Mouse (Mus musculus) frontal cortex, adult (tissue): Measurements from ENCODE around the gene Gm9049.
"Not testable (repeated sequence)": the region's sequence is repeated elsewhere in the genome, so short reads cannot be mapped to it uniquely, and the experiment has no call there.

Experiments used
- ATAC-seq: cut with Nextera tagmentation; 2 replicates; pipeline ENCODE4 v1.9.2; 2017; ENCODE audit warnings: mild to moderate bottlenecking, moderate library complexity, mixed read lengths; ENCODE audit not compliant: low TSS enrichment

Gm9049 gene

DNA sequence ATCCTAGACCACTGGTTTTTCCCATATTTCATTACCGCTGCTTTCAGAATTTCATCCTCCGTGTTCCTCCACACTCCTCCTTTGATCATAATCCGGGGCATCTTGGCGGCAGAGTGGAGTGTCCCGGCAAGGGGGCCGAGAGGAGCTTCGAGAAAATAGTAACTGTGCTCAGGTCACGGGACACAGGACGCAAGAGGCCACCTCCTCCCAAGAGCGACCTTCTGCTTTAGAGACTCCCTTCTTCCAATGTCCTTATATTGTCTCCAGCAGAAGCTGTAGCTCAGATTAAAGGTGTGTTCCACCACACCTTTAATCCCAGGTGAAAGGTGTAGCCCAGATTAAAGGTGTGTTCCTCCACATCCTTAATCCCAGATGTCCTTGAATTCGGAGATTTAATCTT, at the start of gene Gm9049:
TSS of gene Gm9049 (minus strand) at position 101 of the 400 bp plus-strand sequence.
- not testable (repeated sequence) for ATAC-seq

GRCm38 (mm10) chr10:118399917-118400316, 46.0 kb upstream of the Gm9049 start:
- ATAC-seq, result peak; percentile 69; the same call in 1 of the 2 replicates

GRCm38 (mm10) chr10:118370443-118370842, 16.5 kb upstream of the Gm9049 start:
- ATAC-seq, result peak; percentile 99

GRCm38 (mm10) chr10:118369518-118369917, 15.6 kb upstream of the Gm9049 start:
- ATAC-seq, result no peak

DNA sequence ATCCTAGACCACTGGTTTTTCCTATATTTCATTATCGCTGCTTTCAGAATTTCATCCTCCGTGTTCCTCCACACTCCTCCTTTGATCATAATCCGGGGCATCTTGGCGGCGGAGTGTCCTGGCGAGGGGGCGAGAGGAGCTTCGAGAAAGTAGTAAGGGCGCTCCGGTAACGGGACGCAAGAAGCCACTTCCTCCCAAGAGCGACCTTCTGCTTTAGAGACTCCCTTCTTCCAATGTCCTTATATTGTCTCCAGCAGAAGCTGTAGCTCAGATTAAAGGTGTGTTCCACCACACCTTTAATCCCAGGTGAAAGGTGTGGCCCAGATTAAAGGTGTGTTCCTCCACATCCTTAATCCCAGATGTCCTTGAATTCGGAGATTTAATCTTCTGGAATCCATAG, 5.3 kb downstream of the Gm9049 start, which contains the start of gene Gm9048:
TSS of gene Gm9048 (minus strand) at position 101 of the 400 bp plus-strand sequence.
- not testable (repeated sequence) for ATAC-seq

GRCm38 (mm10) chr10:118343155-118343554, 10.8 kb downstream of the Gm9049 start, which contains the start of gene Gm9046:
Gm9046 (minus strand) TSS chr10:118343255.
- ATAC-seq, result not testable (repeated sequence)

- ATAC-seq, result not testable (repeated sequence)
Observed at GRCm38 (mm10) chr10:118337731-118338130, 16.2 kb downstream of the Gm9049 start, which contains the start of gene Gm9045. Gm9045 (minus strand) TSS chr10:118337831.

- not testable (repeated sequence) for ATAC-seq
Observed at GRCm38 (mm10) chr10:118332308-118332707, 21.6 kb downstream of the Gm9049 start, which contains the start of gene Gm9044. Gm9044 (minus strand) TSS chr10:118332408.

- ATAC-seq, result not testable (repeated sequence)
Observed at GRCm38 (mm10) chr10:118326869-118327268, 27.0 kb downstream of the Gm9049 start, which contains the start of gene Gm9040. Gm9040 (minus strand) TSS chr10:118326969.

GRCm38 (mm10) chr10:118319024-118319423, 34.9 kb downstream of the Gm9049 start:
- no peak for ATAC-seq

- not testable (repeated sequence) for ATAC-seq
Observed at GRCm38 (mm10) chr10:118302133-118302532, 51.8 kb downstream of the Gm9049 start.
